ENCODE assay signal across 22 mouse cellular contexts in the genomic region with DNA sequence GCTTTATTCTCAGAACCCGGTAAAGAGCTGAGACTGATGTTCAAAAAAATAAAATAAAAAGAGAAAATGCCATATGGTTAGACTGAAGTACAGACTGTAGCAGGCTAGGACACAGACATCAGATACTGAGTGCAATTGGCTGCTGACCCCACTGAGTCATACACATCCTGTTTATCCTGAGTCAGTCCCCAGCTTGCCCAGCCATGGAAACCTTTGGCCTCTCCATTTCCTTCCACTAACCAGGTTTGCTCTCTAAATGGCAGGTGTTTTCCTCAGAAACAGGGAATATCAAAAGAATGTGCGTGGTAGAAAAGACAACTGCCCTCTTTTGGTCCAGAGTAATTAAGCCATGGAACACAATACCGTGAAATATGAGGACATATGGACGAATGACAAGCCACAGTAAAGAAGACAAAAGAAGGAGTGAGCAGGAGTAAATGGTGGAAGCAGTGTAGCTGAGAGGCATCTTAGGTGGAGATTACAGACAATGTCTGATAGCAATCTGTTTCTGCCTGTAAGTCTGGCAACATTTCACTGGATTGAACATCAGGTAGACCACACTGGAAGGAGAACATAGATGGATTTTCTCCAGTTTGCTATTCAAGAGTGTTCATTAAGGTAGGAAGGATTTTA.
DNase-seq lines count a peak whose midpoint lies in the region; ATAC-seq lines count a peak whose summit lies in the region.
"Had no signal": no experiment of that assay in that cellular context is flagged by ENCODE, and none has a peak within 500 bp of the region (broad histone marks: within the 10 kb centered on the region; RNA-seq: fewer than 3 reads in every experiment).

No protein-coding gene starts in this region.

- peak; percentile 14 for DNase-seq in Muller cell, postnatal 12 days (ENCODE audit: inconsistent ontology term)
- peak; percentile 39 for DNase-seq in cerebellum, adult 8-10 months
- DNase-seq in embryo, embryonic 11 days = peak; percentile 2
- no peak for DNase-seq in ovary, postnatal 36 days (ENCODE audit: low spot score)
- DNase-seq in thymus, postnatal 25 days = no peak
- DNase-seq: adrenal gland, postnatal 14 days; gastrocnemius, postnatal 10 days; heart, adult 11 months; left cerebral cortex, postnatal 4 days; liver; liver, postnatal 0 days; lung, postnatal 14 days; thymus, adult 2 months had no signal

- H3K9ac ChIP-seq in kidney, embryonic 15.5 days = no peak overlapping the region
- no peak overlapping the region for H3K9ac ChIP-seq in kidney, embryonic 16.5 days (replicated peaks; ENCODE audit: low read length)
- H3K9ac ChIP-seq: liver, postnatal 0 days; midbrain, embryonic 15.5 days; neural tube, embryonic 15.5 days had no signal

- peak; percentile 62; the same call in 1 of the 2 replicates for ATAC-seq in kidney, embryonic 15.5 days (replicated peaks; ENCODE audit: low FRiP score)
- ATAC-seq in kidney, embryonic 16.5 days (ENCODE audit: low FRiP score, low TSS enrichment) = no peak
- ATAC-seq: hindbrain, embryonic 16.5 days; intestine, postnatal 0 days; liver, postnatal 0 days; midbrain, embryonic 15.5 days had no signal

- H3K27ac ChIP-seq in kidney, embryonic 15.5 days = no peak overlapping the region
- H3K27ac ChIP-seq in kidney, embryonic 16.5 days (ENCODE audit: low read length) = no peak overlapping the region
- H3K27ac ChIP-seq: forebrain, embryonic 10.5 days; kidney, postnatal 0 days; midbrain, embryonic 15.5 days; neural tube, embryonic 15.5 days had no signal

- no peaks in the 10 kb centered on the region for H3K4me1 ChIP-seq in kidney, embryonic 15.5 days
- no peaks in the 10 kb centered on the region for H3K4me1 ChIP-seq in kidney, embryonic 16.5 days (ENCODE audit: insufficient read depth, low read length)
- H3K4me1 ChIP-seq: forebrain, embryonic 10.5 days; megakaryocyte, embryonic 14.5 days; midbrain, embryonic 15.5 days; neural tube, embryonic 15.5 days had no signal

- H3K36me3 ChIP-seq in kidney, embryonic 15.5 days = no peaks in the 10 kb centered on the region
- H3K36me3 ChIP-seq in kidney, embryonic 16.5 days (ENCODE audit: insufficient read depth, low read length) = no peaks in the 10 kb centered on the region
- H3K36me3 ChIP-seq: forebrain, embryonic 10.5 days; midbrain, embryonic 15.5 days; neural tube, embryonic 15.5 days had no signal

- WGBS in kidney, embryonic 15.5 days = 53% methylated on average over 4 of the region's 4 CpGs
- WGBS in kidney, embryonic 16.5 days = 46% methylated on average over 4 of the region's 4 CpGs

- H3K4me2 ChIP-seq in kidney, embryonic 15.5 days = no peak overlapping the region
- no peak overlapping the region for H3K4me2 ChIP-seq in kidney, embryonic 16.5 days (replicated peaks; ENCODE audit: low read depth, low read length)
- H3K4me2 ChIP-seq: midbrain, embryonic 15.5 days; neural tube, embryonic 15.5 days had no signal

- H3K27me3 ChIP-seq in kidney, embryonic 15.5 days = no peaks in the 10 kb centered on the region
- no peaks in the 10 kb centered on the region for H3K27me3 ChIP-seq in kidney, embryonic 16.5 days (ENCODE audit: insufficient read depth, low read length)
- H3K27me3 ChIP-seq: megakaryocyte, embryonic 14.5 days; midbrain, embryonic 15.5 days; neural tube, embryonic 15.5 days had no signal

- no peak overlapping the region for H3K4me3 ChIP-seq in kidney, embryonic 15.5 days (replicated peaks)
- no peak overlapping the region for H3K4me3 ChIP-seq in kidney, embryonic 16.5 days (ENCODE audit: low read length)
- H3K4me3 ChIP-seq: forebrain, embryonic 10.5 days; megakaryocyte, embryonic 14.5 days; midbrain, embryonic 15.5 days; neural tube, embryonic 15.5 days had no signal

- H3K9me3 ChIP-seq in kidney, embryonic 15.5 days (replicated peaks) = no peaks in the 10 kb centered on the region
- H3K9me3 ChIP-seq in kidney, embryonic 16.5 days (ENCODE audit: low read length) = no peaks in the 10 kb centered on the region
- H3K9me3 ChIP-seq: forebrain, embryonic 10.5 days; megakaryocyte, embryonic 14.5 days; midbrain, embryonic 15.5 days; neural tube, embryonic 15.5 days had no signal

Comparison
In these comparisons a context has a peak if more than half of its experiments do, and no peak if none do; other contexts are left out.
1. DNase-seq: peak in Muller cell, postnatal 12 days (single experiment), cerebellum, adult 8-10 months (single experiment) and embryo, embryonic 11 days (single experiment); none in ovary, postnatal 36 days (single experiment) and thymus, postnatal 25 days (single experiment).